In genomic region chr11:6222187-6222586, GRCm38 (mm10) we compare ENCODE assay signal across 26 mouse cellular contexts. TPM values are rescaled to one million over a fixed set of nuclear protein-coding genes. Genes with fewer than 3 reads are reported as not detected.
"Had no signal": no experiment of that assay in that cellular context is flagged by ENCODE, and none has a peak within 500 bp of the region (broad histone marks: within the 10 kb centered on the region; RNA-seq: fewer than 3 reads in every experiment).

No protein-coding gene starts in this region.

- DNase-seq: kidney, adult 11 months; kidney, adult 8-10 months; kidney, postnatal 10 days; kidney, postnatal 36 days; layer of hippocampus, postnatal 36 days; left cerebral cortex, postnatal 4 days; lung, adult 2 months; lung, postnatal 14 days; lung, postnatal 4 days; retina, postnatal 1 day; right cerebral cortex, postnatal 25 days; thymus, postnatal 25 days had no signal

- H3K4me1 ChIP-seq: kidney, embryonic 15.5 days; limb, embryonic 12.5 days; limb, embryonic 15.5 days; liver, embryonic 12.5 days; midbrain, embryonic 13.5 days; neural tube, embryonic 13.5 days had no signal

- H3K9me3 ChIP-seq: kidney, embryonic 15.5 days; limb, embryonic 12.5 days; limb, embryonic 15.5 days; liver, embryonic 12.5 days; midbrain, embryonic 13.5 days; neural tube, embryonic 13.5 days had no signal

- H3K4me3 ChIP-seq: kidney, embryonic 15.5 days; limb, embryonic 12.5 days; limb, embryonic 15.5 days; liver, embryonic 12.5 days; midbrain, embryonic 13.5 days; myocyte; neural tube, embryonic 13.5 days had no signal

- H3K9ac ChIP-seq: kidney, embryonic 15.5 days; limb, embryonic 12.5 days; limb, embryonic 15.5 days; liver, embryonic 12.5 days; midbrain, embryonic 13.5 days; neural tube, embryonic 13.5 days had no signal

- ATAC-seq: liver, embryonic 12.5 days; midbrain, embryonic 13.5 days; midbrain, embryonic 16.5 days had no signal

- H3K4me2 ChIP-seq: kidney, embryonic 15.5 days; limb, embryonic 12.5 days; limb, embryonic 15.5 days; liver, embryonic 12.5 days; midbrain, embryonic 13.5 days; neural tube, embryonic 13.5 days had no signal

- H3K36me3 ChIP-seq: kidney, embryonic 15.5 days; limb, embryonic 12.5 days; limb, embryonic 15.5 days; liver, embryonic 12.5 days; midbrain, embryonic 13.5 days; neural tube, embryonic 13.5 days had no signal

- H3K27ac ChIP-seq: kidney, embryonic 15.5 days; limb, embryonic 12.5 days; limb, embryonic 15.5 days; liver, embryonic 12.5 days; midbrain, embryonic 13.5 days; neural tube, embryonic 13.5 days had no signal

- H3K27me3 ChIP-seq: kidney, embryonic 15.5 days; limb, embryonic 15.5 days; midbrain, embryonic 13.5 days; neural tube, embryonic 13.5 days had no signal

RNA-seq across cellular contexts. Expression of gene Npc1l1, which starts 7.8 kb away (rescaled TPM):
- total RNA-seq: megakaryocyte progenitor cell, adult 5-6 weeks; monocyte, adult 5-6 weeks; neutrophil, adult 5-6 weeks had no signal
- polyA plus RNA-seq: limb, embryonic 12.5 days; lung, embryonic 16.5 days; neural tube, embryonic 13.5 days had no signal

RNA-seq across cellular contexts. Expression of gene A730071L15Rik, which starts 22.4 kb away (rescaled TPM):
- total RNA-seq: layer of hippocampus, postnatal 10 days; left cerebral cortex, postnatal 14 days had no signal
